Mouse (Mus musculus): ENCODE data around the gene Flt3.

Flt3 gene

DNA sequence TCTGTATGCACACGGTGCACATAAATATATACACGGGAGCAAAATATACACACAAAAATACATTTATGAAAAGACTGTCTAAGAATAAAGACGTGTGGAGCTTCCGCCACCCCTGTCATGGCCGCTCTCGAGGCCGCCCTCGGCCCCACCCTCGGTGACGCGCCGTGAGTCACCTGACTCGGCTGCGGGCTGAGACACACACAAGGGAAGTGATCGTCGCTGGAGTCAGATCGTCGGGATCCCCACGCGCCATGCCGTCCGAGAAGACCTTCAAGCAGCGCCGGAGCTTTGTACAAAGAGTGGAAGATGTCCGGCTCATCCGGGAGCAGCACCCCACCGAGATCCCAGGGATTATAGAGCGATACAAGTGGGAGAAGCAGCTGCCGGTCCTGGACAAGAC lies 8.4 kb upstream of the Flt3 start:
- peak; percentile 14 for DNase-seq

DNA sequence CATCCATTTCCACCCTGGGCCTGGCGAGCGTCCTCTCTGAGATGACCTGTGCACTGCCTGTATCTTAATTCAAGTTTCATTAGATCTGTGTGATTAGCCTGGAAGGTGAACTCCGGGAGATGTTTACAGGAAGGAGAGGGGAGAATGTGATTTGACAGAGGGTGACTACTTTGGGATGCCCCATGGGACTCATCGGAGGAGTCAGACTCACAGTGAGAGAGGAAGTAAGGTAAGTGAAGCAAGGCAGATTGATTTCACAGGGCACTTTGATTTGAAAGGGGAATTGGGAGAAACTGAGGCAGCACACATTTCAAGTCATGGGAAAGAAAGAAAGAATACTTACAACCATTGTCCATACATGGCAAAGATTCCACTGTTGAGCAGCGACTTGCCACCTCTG lies 5.8 kb upstream of the Flt3 start:
- DNase-seq = no peak

DNA sequence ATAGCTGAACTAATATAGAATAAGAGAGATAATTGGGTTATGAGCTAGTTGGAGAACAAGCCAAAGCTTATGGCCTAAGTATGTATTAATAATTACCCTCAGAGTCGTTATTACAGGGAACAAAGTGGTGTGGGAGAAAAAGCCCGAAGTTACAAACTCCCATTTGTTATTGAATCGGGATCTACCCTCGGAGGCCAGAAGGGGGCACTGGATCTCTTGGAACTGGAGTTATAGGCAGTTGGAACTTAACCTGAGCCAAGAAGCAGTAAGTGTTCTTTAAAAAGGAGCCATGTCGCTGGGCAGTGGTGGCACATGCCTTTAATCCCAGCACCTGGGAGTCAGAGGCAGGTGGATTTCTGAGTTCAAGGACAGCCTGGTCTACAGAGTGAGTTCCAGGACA lies 2.2 kb upstream of the Flt3 start:
- DNase-seq = peak; percentile 78

- peak; percentile 19 for DNase-seq
These were observed 735 bp upstream of the Flt3 start for GRCm38 (mm10) chr5:147401024-147401423.

DNA sequence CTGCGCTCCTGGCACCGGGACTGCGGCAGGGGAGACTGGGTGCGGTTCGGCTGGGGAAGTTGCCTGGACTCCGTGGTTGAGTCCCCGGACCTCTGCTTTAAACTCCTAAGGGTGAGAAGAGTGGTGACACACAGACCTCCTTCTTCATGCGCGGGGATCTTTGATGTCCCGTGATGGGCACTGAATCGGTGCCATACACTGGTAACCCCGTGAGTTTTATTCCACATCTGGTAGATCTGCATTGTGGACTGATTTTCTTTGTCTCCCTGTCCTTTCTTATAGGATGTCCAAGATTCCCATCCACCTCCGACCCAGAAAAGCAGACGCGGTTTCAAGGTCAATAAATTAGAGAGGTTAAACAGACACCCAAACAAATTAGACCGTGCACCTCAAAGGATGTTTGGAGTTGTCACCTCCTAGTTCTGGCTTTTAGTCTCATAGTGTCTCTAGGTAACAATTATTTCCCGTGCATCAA lies 253 bp upstream of the Flt3 start:
- DNase-seq = no peak

GRCm38 (mm10) chr5:147395050-147395449 lies 5.2 kb downstream of the Flt3 start:
- no peak for DNase-seq

DNA sequence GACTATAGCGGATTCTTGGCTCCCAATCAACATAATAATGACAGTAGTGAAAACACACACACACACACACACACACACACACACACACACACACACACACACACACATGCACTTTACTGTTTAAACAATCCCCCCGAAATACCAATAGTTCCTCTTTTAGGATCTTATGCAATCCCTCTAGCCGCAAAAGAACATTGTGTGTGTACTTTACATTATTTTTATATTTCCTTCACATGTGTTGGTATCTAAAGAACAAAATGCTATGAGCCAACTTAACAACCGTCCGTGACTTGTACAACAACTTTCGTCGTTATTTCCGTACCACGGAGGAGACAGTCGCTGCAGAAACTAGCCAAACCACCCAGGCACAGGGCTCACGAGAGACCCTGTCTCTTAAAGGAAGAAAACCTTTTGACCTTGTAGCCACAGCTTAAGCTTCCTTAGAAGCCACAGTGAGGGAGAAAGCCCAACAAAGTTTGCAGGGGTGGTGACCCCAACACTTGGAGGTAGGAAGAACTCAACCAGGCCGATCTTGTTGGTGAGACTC lies 7.5 kb downstream of the Flt3 start:
- no peak for DNase-seq

GRCm38 (mm10) chr5:147390772-147391171 lies 9.5 kb downstream of the Flt3 start:
- DNase-seq = no peak

DNA sequence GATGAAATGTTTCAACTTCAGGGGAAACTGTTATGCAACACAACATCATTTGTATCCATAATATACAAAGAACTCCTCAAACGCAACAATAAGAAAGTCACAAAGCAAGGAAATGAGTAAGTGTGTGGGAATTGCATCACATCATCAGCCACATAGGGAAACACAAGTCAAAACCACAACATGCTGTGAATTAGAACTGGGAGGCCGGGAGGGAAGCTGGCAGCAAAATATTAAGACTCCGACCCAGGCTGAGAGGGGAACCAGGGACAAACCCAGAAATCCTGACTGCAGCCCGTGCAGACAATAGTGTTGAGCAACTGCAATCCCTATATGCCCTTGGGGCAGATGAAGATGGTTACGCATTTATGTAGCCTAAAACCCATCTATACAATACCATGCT lies 11.2 kb downstream of the Flt3 start:
- DNase-seq = no peak

GRCm38 (mm10) chr5:147388376-147389008 lies 11.8 kb downstream of the Flt3 start:
- DNase-seq = no peak

GRCm38 (mm10) chr5:147386865-147387264 lies 13.4 kb downstream of the Flt3 start:
- no peak for DNase-seq

DNA sequence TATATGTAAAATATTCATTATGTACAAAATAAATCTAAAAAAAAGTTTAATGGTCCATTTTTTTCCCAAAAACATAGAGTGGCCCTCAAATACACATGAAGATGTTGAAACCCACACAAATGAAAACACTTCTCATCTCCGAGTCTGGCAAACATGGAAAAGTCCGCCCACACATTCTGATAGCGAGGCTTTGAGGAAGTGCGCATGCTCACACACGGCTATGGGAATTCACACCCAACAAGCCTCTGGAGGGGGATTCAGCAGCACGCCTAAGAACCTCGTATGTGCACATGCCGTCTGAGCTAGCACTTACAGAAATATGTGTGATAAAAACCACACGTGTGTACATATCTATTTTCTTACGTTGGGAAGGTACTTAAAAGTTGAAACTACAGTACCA lies 18.9 kb downstream of the Flt3 start:
- no peak for DNase-seq

DNA sequence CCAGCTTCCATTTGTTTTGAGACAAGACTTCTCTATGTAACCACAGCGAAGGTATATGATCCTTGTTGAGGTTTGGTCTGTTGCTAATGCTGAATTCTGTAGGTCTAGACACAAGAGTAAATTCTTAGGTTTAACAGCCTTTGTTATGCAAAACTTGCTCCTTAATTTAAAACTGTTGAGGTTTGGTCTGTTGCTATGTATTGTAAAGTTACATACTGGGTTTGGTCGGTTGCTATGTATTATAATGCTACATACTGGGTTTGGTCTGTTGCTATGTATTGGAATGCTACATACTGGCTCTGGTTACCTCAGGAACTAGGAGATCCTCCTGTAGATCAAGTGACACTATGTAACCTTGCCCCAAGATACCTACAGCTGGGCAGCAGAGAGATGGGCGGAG lies 20.8 kb downstream of the Flt3 start:
- no peak for DNase-seq

GRCm38 (mm10) chr5:147370276-147370675 lies 30.0 kb downstream of the Flt3 start:
- no peak for DNase-seq

- no peak for DNase-seq
These were observed 32.1 kb downstream of the Flt3 start for GRCm38 (mm10) chr5:147368221-147368620.

- no peak for DNase-seq
These were observed 34.1 kb downstream of the Flt3 start for GRCm38 (mm10) chr5:147365995-147366765.

GRCm38 (mm10) chr5:147363054-147363453 lies 37.2 kb downstream of the Flt3 start:
- no peak for DNase-seq

GRCm38 (mm10) chr5:147358481-147358880 lies 41.8 kb downstream of the Flt3 start:
- DNase-seq = no peak

- DNase-seq = no peak
These were observed 42.8 kb downstream of the Flt3 start for GRCm38 (mm10) chr5:147357536-147357935.

GRCm38 (mm10) chr5:147356260-147357055 lies 43.8 kb downstream of the Flt3 start:
- no peak for DNase-seq

DNA sequence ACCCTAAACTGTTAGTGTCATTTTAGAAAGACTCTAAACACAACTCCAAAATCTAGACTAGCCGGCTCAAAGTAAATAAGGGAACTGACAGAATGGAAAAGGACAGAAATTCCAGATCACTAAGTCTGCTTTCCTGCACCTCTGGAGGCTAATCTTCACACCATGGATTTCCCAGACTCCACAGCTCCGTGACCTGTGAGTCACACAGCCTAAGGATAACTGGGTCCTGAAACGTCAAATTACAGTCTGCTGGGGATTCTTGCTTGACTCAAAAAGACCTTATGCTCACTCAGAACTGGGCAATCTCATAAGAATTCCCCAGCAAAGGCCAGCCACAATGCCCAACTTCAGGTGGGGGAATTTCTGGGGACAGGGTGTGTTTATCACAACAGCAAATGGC lies 44.5 kb downstream of the Flt3 start:
- no peak for DNase-seq

- DNase-seq = no peak
These were observed 45.3 kb downstream of the Flt3 start for GRCm38 (mm10) chr5:147354985-147355384.

DNA sequence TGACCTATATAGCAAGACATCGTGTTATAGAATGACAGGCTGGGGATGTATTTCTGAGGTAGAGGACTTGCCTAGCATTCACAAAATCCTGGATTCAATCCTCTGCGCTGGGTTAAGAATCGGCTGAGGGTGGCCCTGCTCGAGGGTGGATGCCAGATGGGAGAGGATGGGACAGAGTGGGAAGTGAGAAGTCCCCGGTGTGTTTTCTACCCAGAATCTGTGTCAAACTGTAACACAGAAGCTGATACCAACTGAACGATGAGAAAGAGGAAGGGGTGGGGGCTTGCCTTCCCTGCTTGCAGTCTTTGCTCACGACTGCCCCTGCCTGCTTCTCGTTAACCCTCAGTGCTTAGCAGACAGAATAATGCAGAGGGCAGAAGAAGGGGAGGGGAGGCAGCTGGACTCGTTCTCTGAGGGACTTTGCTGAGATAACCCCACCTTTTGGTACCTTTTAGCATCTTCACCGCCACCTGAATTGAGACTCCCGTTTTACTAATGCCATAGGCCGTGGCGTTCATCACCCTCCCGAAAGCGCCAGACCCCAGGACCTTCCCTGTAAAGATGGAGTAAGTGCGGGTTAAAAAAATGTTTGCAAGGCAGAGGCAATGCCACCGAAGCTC lies 46.0 kb downstream of the Flt3 start:
- DNase-seq = no peak
